ENCODE assay signal across 29 mouse cellular contexts in the genomic region with DNA sequence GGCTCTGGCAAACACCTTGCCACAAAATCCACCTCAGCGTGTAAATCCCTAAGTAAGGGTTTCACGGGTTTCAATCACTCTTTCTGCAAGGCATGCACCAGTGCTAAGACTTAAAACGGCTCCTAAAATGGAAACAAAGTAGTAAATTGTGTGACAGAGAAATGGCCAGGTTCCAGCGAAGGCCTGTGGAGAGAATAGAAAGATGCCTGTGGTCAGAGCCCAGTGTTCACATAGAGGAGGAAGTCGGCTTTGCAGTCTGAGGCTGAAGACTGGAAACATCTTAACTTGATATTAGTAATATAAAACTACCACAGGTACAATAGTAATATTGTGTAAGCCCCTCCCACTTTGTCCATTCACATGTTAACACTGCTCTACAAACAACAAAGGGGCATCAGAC. TPM values are rescaled to one million over a fixed set of nuclear protein-coding genes. Genes with fewer than 3 reads are reported as not detected.
A peak's percentile ranks its signal among the peaks of the same experiment; 100 is the strongest.
DNase-seq lines count a peak whose midpoint lies in the region; ATAC-seq and TF ChIP-seq lines count a peak whose summit lies in the region.
"Had no signal": no experiment of that assay in that cellular context is flagged by ENCODE, and none has a peak within 500 bp of the region (broad histone marks: within the 10 kb centered on the region; RNA-seq: fewer than 3 reads in every experiment).

No protein-coding gene starts in this region.

- peaks cover 16% of the 10 kb centered on the region for H3K4me1 ChIP-seq in limb, embryonic 13.5 days
- no peaks in the 10 kb centered on the region for H3K4me1 ChIP-seq in limb, embryonic 10.5 days
- peaks cover 0 to 16% of the 10 kb centered on the region in 2 experiments; a peak in 3 of 4 replicates for H3K4me1 ChIP-seq in MEL (ENCODE audit: control insufficient read depth in 1 of 2, insufficient read depth in 2 of 2, low read length in 2 of 2)
- H3K4me1 ChIP-seq: heart, embryonic 13.5 days; hindbrain, embryonic 10.5 days; hindbrain, embryonic 15.5 days; kidney, embryonic 15.5 days; neural tube, embryonic 12.5 days had no signal

- no peak for TF ChIP-seq CTCF in MEL (IDR thresholded peaks at IDR 0.05 in 2 of 3, conservative IDR thresholded peaks at IDR 0.05 in 1 of 3; ENCODE audit: control insufficient read depth in 1 of 3, insufficient read depth in 1 of 3, low read depth in 2 of 3, low read length in 3 of 3, poor library complexity in 1 of 3, severe bottlenecking in 1 of 3)

- H3K27ac ChIP-seq in limb, embryonic 13.5 days = 0 out of 2 replicates have a peak overlapping the region, but pooled peaks have one; percentile 77
- no peak overlapping the region for H3K27ac ChIP-seq in limb, embryonic 10.5 days
- H3K27ac ChIP-seq in MEL (ENCODE audit: control insufficient read depth, low read depth, low read length) = no peak overlapping the region
- H3K27ac ChIP-seq: heart, adult 2 months; heart, embryonic 13.5 days; hindbrain, embryonic 10.5 days; hindbrain, embryonic 15.5 days; kidney, embryonic 15.5 days; neural tube, embryonic 12.5 days had no signal

- no peak overlapping the region for H3K4me3 ChIP-seq in limb, embryonic 13.5 days
- H3K4me3 ChIP-seq in limb, embryonic 10.5 days = no peak overlapping the region
- no peak overlapping the region for H3K4me3 ChIP-seq in MEL (ENCODE audit: control insufficient read depth in 1 of 2, insufficient read depth in 1 of 2, low read depth in 2 of 2, low read length in 2 of 2)
- H3K4me3 ChIP-seq: heart, adult 2 months; heart, embryonic 13.5 days; hindbrain, embryonic 10.5 days; hindbrain, embryonic 15.5 days; kidney, embryonic 15.5 days; myocyte; neural tube, embryonic 12.5 days had no signal

- H3K36me3 ChIP-seq in limb, embryonic 13.5 days = no peaks in the 10 kb centered on the region
- H3K36me3 ChIP-seq in limb, embryonic 10.5 days = no peaks in the 10 kb centered on the region
- H3K36me3 ChIP-seq in MEL (ENCODE audit: control insufficient read depth in 1 of 2, insufficient read depth in 2 of 2, low read length in 2 of 2) = peaks cover 0 to 5% of the 10 kb centered on the region in 2 experiments; a peak in 2 of 4 replicates
- H3K36me3 ChIP-seq: G1E; heart, embryonic 13.5 days; hindbrain, embryonic 10.5 days; hindbrain, embryonic 15.5 days; kidney, embryonic 15.5 days; neural tube, embryonic 12.5 days had no signal

- TF ChIP-seq RAD21 in MEL (IDR thresholded peaks at IDR 0.05; ENCODE audit: low read depth, low read length) = no peak

- no peaks in the 10 kb centered on the region for H3K9me3 ChIP-seq in limb, embryonic 13.5 days
- H3K9me3 ChIP-seq in limb, embryonic 10.5 days (replicated peaks) = no peaks in the 10 kb centered on the region
- H3K9me3 ChIP-seq in MEL (replicated peaks; ENCODE audit: insufficient read depth, low read length) = no peaks in the 10 kb centered on the region
- H3K9me3 ChIP-seq: G1E; heart, embryonic 13.5 days; hindbrain, embryonic 10.5 days; hindbrain, embryonic 15.5 days; kidney, embryonic 15.5 days; neural tube, embryonic 12.5 days had no signal

- TF ChIP-seq EP300 in MEL (IDR thresholded peaks at IDR 0.05; ENCODE audit: low read depth in 1 of 2, low read length in 2 of 2) = no peak

- no peaks in the 10 kb centered on the region for H3K79me2 ChIP-seq in MEL (ENCODE audit: control insufficient read depth, insufficient read depth, low read length, poor library complexity)

- H3K9ac ChIP-seq in limb, embryonic 13.5 days = no peak overlapping the region
- no peak overlapping the region for H3K9ac ChIP-seq in MEL (ENCODE audit: control insufficient read depth, low read depth, low read length, poor library complexity, severe bottlenecking)
- H3K9ac ChIP-seq: heart, embryonic 13.5 days; hindbrain, embryonic 15.5 days; kidney, embryonic 15.5 days; neural tube, embryonic 12.5 days had no signal

- no peaks in the 10 kb centered on the region for H3K27me3 ChIP-seq in limb, embryonic 13.5 days
- H3K27me3 ChIP-seq in limb, embryonic 10.5 days (ENCODE audit: low read depth, poor library complexity, severe bottlenecking) = no peaks in the 10 kb centered on the region
- no peaks in the 10 kb centered on the region for H3K27me3 ChIP-seq in MEL (ENCODE audit: control insufficient read depth in 1 of 2, insufficient read depth in 2 of 2, low read length in 2 of 2)
- H3K27me3 ChIP-seq: heart, embryonic 13.5 days; hindbrain, embryonic 15.5 days; kidney, embryonic 15.5 days; neural tube, embryonic 12.5 days had no signal

- 57% methylated on average over 5 of the region's 5 CpGs for WGBS in limb, embryonic 13.5 days
- WGBS in limb, embryonic 10.5 days = 86% methylated on average over 5 of the region's 5 CpGs

- ATAC-seq in limb, embryonic 13.5 days (ENCODE audit: low FRiP score, low read depth) = no peak
- peak; percentile 41; the same call in 1 of the 2 replicates for ATAC-seq in megakaryocyte-erythroid progenitor cell, adult 5-6 weeks (replicated peaks; ENCODE audit: low FRiP score, low TSS enrichment, poor library complexity, severe bottlenecking)
- ATAC-seq in activated CD4-positive, CD25-positive, alpha-beta regulatory T cell, adult 4 months = no peak
- ATAC-seq: forebrain, embryonic 14.5 days; inflammation-experienced regulatory T-cells, adult 6 months had no signal

- DNase-seq in limb, embryonic 10.5 days (ENCODE audit: low spot score) = no peak
- DNase-seq in MEL (ENCODE audit: low read depth, low spot score) (peak; percentile 38), NIH3T3 (ENCODE audit: low read depth) (peak; percentile 32)
- DNase-seq: adrenal gland, adult 2 months; adrenal gland, postnatal 36 days; cerebellum, adult 18-20 months; cerebellum, postnatal 10 days; gastrocnemius, postnatal 25 days; heart, adult 2 months; heart, postnatal 10 days; kidney, adult 11 months; layer of hippocampus, postnatal 36 days; left cerebral cortex, postnatal 4 days; lung, postnatal 4 days; right cerebral cortex, adult 18-20 months; right cerebral cortex, postnatal 4 days had no signal

- TF ChIP-seq POLR2A in MEL (IDR thresholded peaks at IDR 0.05; ENCODE audit: control insufficient read depth in 1 of 2, insufficient read depth in 1 of 2, low read depth in 1 of 2, low read length in 2 of 2, poor library complexity in 1 of 2) = no peak

- H3K4me2 ChIP-seq in limb, embryonic 13.5 days (replicated peaks) = no peak overlapping the region
- H3K4me2 ChIP-seq: heart, embryonic 13.5 days; hindbrain, embryonic 15.5 days; kidney, embryonic 15.5 days; midbrain, embryonic 11.5 days; neural tube, embryonic 12.5 days had no signal

TF ChIP-seq in MEL, 35 proteins besides CTCF, POLR2A, EP300 and RAD21:
- no peak for TF ChIP-seq BHLHE40 (IDR thresholded peaks at IDR 0.05; ENCODE audit: borderline replicate concordance, low read depth, low read length)
TF ChIP-seq in MEL: peak in this region for 0.

RNA-seq across cellular contexts. Expression of a gene that starts 26.7 kb away (rescaled TPM):
- 3.0 and 3.3 TPM in 2 replicates for polyA plus RNA-seq in limb, embryonic 13.5 days (2015; fragmentation: Nextera tagmentation; extraction: Ambion mirVana)
- polyA plus RNA-seq in limb, embryonic 10.5 days (2016; fragmentation: Nextera tagmentation; extraction: Ambion mirVana) = 4.0 and 4.9 TPM in 2 replicates
- 10.9 and 12.3 TPM in 2 replicates for total RNA-seq in MEL (2012; rRNA removed)
- polyA plus RNA-seq in MEL (2012; ENCODE audit: insufficient read depth in 1 of 2, insufficient read length in 2 of 2, low read depth in 1 of 2, low replicate concordance in 2 of 2, missing spikeins in 1 of 2) = 1 to 10 TPM in 1 of 2 experiments, not detected in 1; 9.7 TPM
- 6.0 and 7.5 TPM in 2 replicates for total RNA-seq in megakaryocyte-erythroid progenitor cell, adult 5-6 weeks (2014; fragmentation: Nextera tagmentation)
- total RNA-seq in megakaryocyte-erythroid progenitor cell, adult 5-6 weeks (2017) = 2.0 and 4.3 TPM in 2 replicates
- under 1 TPM; 0.09 to 0.42 TPM for polyA plus RNA-seq in activated CD4-positive, CD25-positive, alpha-beta regulatory T cell, adult 4 months (2017; shearing (Covaris generic))
